Mouse (Mus musculus): Measurements from ENCODE around the gene Ebp. TPM values are rescaled to one million over a fixed set of nuclear protein-coding genes. Genes with fewer than 3 reads are reported as not detected.

The Ebp gene
- total RNA-seq, 1 experiment, result 85.8 TPM

DNA sequence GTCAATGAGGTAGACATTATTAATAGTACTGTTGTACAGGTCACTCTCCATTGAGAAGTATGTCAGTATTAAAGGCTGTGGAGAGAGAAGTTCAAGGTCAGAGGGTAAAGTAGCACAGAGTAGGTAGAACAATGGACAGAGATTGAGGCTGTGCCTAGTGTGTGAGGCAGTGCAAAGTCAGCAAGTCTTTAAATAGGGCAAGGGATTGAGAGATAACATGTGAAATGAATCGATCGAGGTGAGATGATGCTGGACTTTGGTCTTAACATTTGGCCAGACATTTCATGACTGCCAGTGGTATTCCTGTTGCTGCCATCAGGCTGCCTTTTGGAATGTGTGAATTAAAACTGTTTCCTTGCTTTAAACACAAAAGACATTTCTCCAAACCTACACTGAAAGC lies 14.4 kb downstream of the Ebp start:
- Histone ChIP-seq H3K9me3 (ENCODE audit: control insufficient read depth, insufficient read depth, low read depth, low read length) (no peaks in the 10 kb centered on the region), H3K36me3 (ENCODE audit: control insufficient read depth, insufficient read depth, low read length, poor library complexity, severe bottlenecking) (peaks cover 3% of the 10 kb centered on the region), H3K4me1 (ENCODE audit: control insufficient read depth in 2 of 2, insufficient read depth in 2 of 2, low read length in 2 of 2, poor library complexity in 1 of 2) (peaks cover 6% of the 10 kb centered on the region in 2 experiments; a peak in 3 of 4 replicates), H3K27ac (ENCODE audit: insufficient read depth, low read depth, low read length, poor library complexity, severe bottlenecking) (no peak overlapping the region), H3K4me3 (ENCODE audit: insufficient read depth in 1 of 2, low read depth in 1 of 2, low read length in 2 of 2, poor library complexity in 1 of 2, severe bottlenecking in 1 of 2) (no peak overlapping the region), H3K9ac (ENCODE audit: insufficient read depth, low read depth, low read length, poor library complexity, severe bottlenecking) (no peak overlapping the region)
- in situ Hi-C loops (cut with MboI; ENCODE audit: low sequenced_read_pairs in 2 of 2, unreplicated experiment in 2 of 2), result no loop called here
- DNase-seq (ENCODE audit: low read depth, low spot score), result no peak
- TF ChIP-seq CHD2 (IDR thresholded peaks at IDR 0.05; ENCODE audit: low read depth, low read length), result no peak
- TF ChIP-seq MAFK (IDR thresholded peaks at IDR 0.05; ENCODE audit: insufficient read depth, low read depth, low read length), result no peak
- TF ChIP-seq ZNF384 (IDR thresholded peaks at IDR 0.05; ENCODE audit: low read depth, low read length), result no peak
- no peak for TF ChIP-seq HCFC1 (IDR thresholded peaks at IDR 0.05; ENCODE audit: borderline replicate concordance, insufficient read depth, low read length)
- no peak for TF ChIP-seq ZC3H11A (IDR thresholded peaks at IDR 0.05; ENCODE audit: borderline replicate concordance, low read depth, low read length)

DNA sequence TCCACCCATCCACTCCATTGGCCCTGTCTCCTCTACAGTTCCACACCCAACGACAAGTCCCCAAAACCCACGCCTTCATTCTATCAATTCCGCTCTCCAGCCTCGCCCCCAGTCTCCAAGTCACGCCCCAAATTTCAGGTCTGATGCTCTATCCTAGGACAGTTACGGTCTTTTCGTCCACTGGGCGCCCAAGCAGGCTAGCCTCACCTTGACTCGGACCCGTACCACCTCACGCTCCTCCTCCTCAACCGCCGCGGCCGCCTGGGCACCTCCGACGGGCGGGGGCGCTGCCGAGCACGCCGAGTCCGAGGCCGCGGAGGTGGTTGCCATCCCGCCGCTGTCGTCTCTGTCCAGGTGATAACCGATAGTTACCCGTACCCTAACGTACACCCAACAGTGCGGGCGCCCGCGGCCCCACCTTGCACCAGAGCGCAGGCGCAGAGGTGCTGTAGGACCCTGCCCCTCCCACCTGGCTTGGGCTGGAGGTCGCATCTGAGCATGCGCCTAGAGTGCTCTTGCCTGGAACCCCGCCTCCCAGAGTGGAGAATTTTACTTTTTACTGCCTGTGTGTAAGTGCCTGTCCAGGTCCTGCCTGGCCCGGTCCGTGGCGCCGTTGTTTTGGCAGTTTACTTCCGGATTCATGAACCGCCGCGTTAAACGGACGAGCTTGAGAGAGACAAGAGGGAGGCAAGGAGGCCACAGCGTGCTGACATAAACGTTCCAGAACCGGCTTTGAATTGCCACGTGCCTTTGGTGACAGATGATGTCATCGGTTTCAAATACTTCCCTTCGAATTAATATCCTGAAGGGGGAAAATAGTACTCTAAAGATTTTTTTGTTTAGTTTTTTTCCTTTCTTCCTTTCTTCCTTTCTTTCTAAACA lies 17.6 kb downstream of the Ebp start, which contains the start of gene Tbc1d25:
Gene Tbc1d25 (minus strand): TSS at position 678 of the 882 bp plus-strand sequence.
- peak within 1 kb of the TSS; percentile 89 for H3K27ac ChIP-seq (ENCODE audit: insufficient read depth, low read depth, low read length, poor library complexity, severe bottlenecking)
- peaks cover 11% of the 10 kb centered on the region for H3K36me3 ChIP-seq (ENCODE audit: control insufficient read depth, insufficient read depth, low read length, poor library complexity, severe bottlenecking)
- TF ChIP-seq CHD2 (IDR thresholded peaks at IDR 0.05; ENCODE audit: low read depth, low read length) (no peak), MAFK (IDR thresholded peaks at IDR 0.05; ENCODE audit: insufficient read depth, low read depth, low read length) (no peak), ZC3H11A (IDR thresholded peaks at IDR 0.05; ENCODE audit: borderline replicate concordance, low read depth, low read length) (no peak), HCFC1 (IDR thresholded peaks at IDR 0.05; ENCODE audit: borderline replicate concordance, insufficient read depth, low read length) (no peak), ZNF384 (IDR thresholded peaks at IDR 0.05; ENCODE audit: low read depth, low read length) (no peak)
- H3K9ac ChIP-seq (ENCODE audit: insufficient read depth, low read depth, low read length, poor library complexity, severe bottlenecking), result peak within 1 kb of the TSS; percentile 85
- peaks cover 0 to 4% of the 10 kb centered on the region in 2 experiments; a peak in 1 of 4 replicates for H3K4me1 ChIP-seq (ENCODE audit: control insufficient read depth in 2 of 2, insufficient read depth in 2 of 2, low read length in 2 of 2, poor library complexity in 1 of 2)
- H3K9me3 ChIP-seq (ENCODE audit: control insufficient read depth, insufficient read depth, low read depth, low read length), result no peaks in the 10 kb centered on the region
- in situ Hi-C loops (cut with MboI; ENCODE audit: low sequenced_read_pairs in 2 of 2, unreplicated experiment in 2 of 2), result no loop called here
- H3K4me3 ChIP-seq (ENCODE audit: insufficient read depth in 1 of 2, low read depth in 1 of 2, low read length in 2 of 2, poor library complexity in 1 of 2, severe bottlenecking in 1 of 2), result peak within 1 kb of the TSS; percentile 79 to 94
- DNase-seq (ENCODE audit: low read depth, low spot score), result peak; percentile 78

DNA sequence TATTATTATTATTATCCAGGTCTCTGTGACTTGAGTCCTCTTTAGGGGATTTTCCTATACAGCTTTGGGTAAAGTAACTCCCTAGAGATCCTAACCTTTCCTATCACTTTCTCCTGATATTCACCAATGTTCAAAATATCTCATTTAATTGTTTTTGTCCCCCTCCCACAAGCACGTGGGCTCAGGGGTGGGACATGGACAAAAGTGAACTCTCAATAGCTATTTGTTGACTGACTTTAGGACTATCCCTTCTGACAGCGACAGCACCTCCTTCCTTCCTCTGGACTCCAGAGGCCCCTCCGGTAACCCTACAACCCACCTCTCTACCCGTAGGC lies 18.2 kb downstream of the Ebp start:
- Histone ChIP-seq H3K27ac (ENCODE audit: insufficient read depth, low read depth, low read length, poor library complexity, severe bottlenecking) (no peak overlapping the region), H3K4me3 (ENCODE audit: insufficient read depth in 1 of 2, low read depth in 1 of 2, low read length in 2 of 2, poor library complexity in 1 of 2, severe bottlenecking in 1 of 2) (peak overlapping the region; percentile 79 to 94), H3K36me3 (ENCODE audit: control insufficient read depth, insufficient read depth, low read length, poor library complexity, severe bottlenecking) (peaks cover 12% of the 10 kb centered on the region), H3K9ac (ENCODE audit: insufficient read depth, low read depth, low read length, poor library complexity, severe bottlenecking) (peak overlapping the region; percentile 85), H3K4me1 (ENCODE audit: control insufficient read depth in 2 of 2, insufficient read depth in 2 of 2, low read length in 2 of 2, poor library complexity in 1 of 2) (peaks cover 0 to 4% of the 10 kb centered on the region in 2 experiments; a peak in 1 of 4 replicates), H3K9me3 (ENCODE audit: control insufficient read depth, insufficient read depth, low read depth, low read length) (no peaks in the 10 kb centered on the region)
- DNase-seq (ENCODE audit: low read depth, low spot score), result no peak
- in situ Hi-C loops (cut with MboI; ENCODE audit: low sequenced_read_pairs in 2 of 2, unreplicated experiment in 2 of 2), result no loop called here
- no peak for TF ChIP-seq ZC3H11A (IDR thresholded peaks at IDR 0.05; ENCODE audit: borderline replicate concordance, low read depth, low read length)
- no peak for TF ChIP-seq ZNF384 (IDR thresholded peaks at IDR 0.05; ENCODE audit: low read depth, low read length)
- no peak for TF ChIP-seq CHD2 (IDR thresholded peaks at IDR 0.05; ENCODE audit: low read depth, low read length)
- no peak for TF ChIP-seq MAFK (IDR thresholded peaks at IDR 0.05; ENCODE audit: insufficient read depth, low read depth, low read length)
- no peak for TF ChIP-seq HCFC1 (IDR thresholded peaks at IDR 0.05; ENCODE audit: borderline replicate concordance, insufficient read depth, low read length)

DNA sequence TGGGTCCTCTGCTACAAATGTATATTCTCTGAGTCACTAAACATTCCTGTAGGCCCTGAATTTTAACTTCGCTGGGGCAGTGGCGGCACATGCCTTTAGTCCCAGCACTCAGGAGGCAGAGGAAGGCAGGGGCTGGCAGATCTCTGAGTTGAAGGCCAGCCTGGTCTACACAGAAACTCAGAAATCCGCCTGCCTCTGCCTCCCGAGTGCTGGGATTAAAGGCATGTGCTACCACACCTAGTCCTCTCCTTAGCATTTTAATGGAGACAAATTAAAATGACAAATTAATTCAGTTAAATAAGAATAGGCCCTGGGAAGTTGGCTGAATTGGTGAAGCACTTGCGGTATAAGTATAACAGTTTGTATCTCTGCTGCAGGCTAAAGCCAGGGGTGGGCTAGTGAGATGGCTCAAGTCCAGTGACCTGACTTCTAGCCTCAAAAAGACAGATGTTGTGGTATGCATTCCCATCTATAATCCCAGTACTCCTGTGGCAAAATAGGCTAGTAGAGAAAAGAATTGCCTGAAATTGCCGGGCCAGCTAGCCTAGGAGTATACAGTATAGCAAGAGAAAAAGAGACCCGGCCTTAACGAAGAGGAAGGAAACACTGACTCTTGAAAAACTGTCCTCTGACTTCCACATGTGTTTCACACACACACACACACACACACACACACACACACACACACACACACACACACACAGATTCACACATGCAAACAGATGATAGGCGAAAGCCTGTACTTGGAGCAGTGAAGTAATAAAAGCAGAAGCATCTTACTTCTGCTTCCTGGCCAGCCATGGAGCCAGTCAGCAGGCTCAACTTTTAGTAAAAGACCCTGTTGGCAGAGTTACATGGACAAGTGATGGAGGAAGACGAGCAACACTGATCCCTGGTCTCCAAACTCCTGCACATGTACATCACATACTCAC lies 25.3 kb downstream of the Ebp start:
- in situ Hi-C loops (cut with MboI; ENCODE audit: low sequenced_read_pairs in 2 of 2, unreplicated experiment in 2 of 2), result no loop called here
- H3K27ac ChIP-seq (ENCODE audit: insufficient read depth, low read depth, low read length, poor library complexity, severe bottlenecking), result peak overlapping the region; percentile 90; the same call in 1 of the 2 replicates
- TF ChIP-seq MAFK (IDR thresholded peaks at IDR 0.05; ENCODE audit: insufficient read depth, low read depth, low read length) (no peak), ZNF384 (IDR thresholded peaks at IDR 0.05; ENCODE audit: low read depth, low read length) (no peak), CHD2 (IDR thresholded peaks at IDR 0.05; ENCODE audit: low read depth, low read length) (no peak), ZC3H11A (IDR thresholded peaks at IDR 0.05; ENCODE audit: borderline replicate concordance, low read depth, low read length) (no peak), HCFC1 (IDR thresholded peaks at IDR 0.05; ENCODE audit: borderline replicate concordance, insufficient read depth, low read length) (no peak)

More for the DNA sequence above, 25.3 kb downstream of the Ebp start:
- Histone ChIP-seq H3K9ac (ENCODE audit: insufficient read depth, low read depth, low read length, poor library complexity, severe bottlenecking) (no peak overlapping the region; the same call in 1 of the 2 replicates), H3K4me1 (ENCODE audit: control insufficient read depth in 2 of 2, insufficient read depth in 2 of 2, low read length in 2 of 2, poor library complexity in 1 of 2) (peaks cover 0 to 3% of the 10 kb centered on the region in 2 experiments; a peak in 1 of 4 replicates), H3K4me3 (ENCODE audit: insufficient read depth in 1 of 2, low read depth in 1 of 2, low read length in 2 of 2, poor library complexity in 1 of 2, severe bottlenecking in 1 of 2) (peak overlapping the region in 1 of 2 experiments; percentile 28; a peak in 1 of 4 replicates), H3K9me3 (ENCODE audit: control insufficient read depth, insufficient read depth, low read depth, low read length) (no peaks in the 10 kb centered on the region), H3K36me3 (ENCODE audit: control insufficient read depth, insufficient read depth, low read length, poor library complexity, severe bottlenecking) (peaks cover 9% of the 10 kb centered on the region)
- no peak for DNase-seq (ENCODE audit: low read depth, low spot score)

Data from ES-E14 (cell line).